ENCODE assay signal across 8 mouse cellular contexts in genomic region chr12:111907970-111908681, GRCm38 (mm10). TPM values are rescaled to one million over a fixed set of nuclear protein-coding genes. Genes with fewer than 3 reads are reported as not detected.
A peak's percentile ranks its signal among the peaks of the same experiment; 100 is the strongest.
DNase-seq lines count a peak whose midpoint lies in the region; ATAC-seq and TF ChIP-seq lines count a peak whose summit lies in the region.

Gene Ppp1r13b, minus strand, starts transcription at chr12:111908110.

- no peak for TF ChIP-seq CTCF in MEL (IDR thresholded peaks at IDR 0.05 in 2 of 3, conservative IDR thresholded peaks at IDR 0.05 in 1 of 3; ENCODE audit: control insufficient read depth in 1 of 3, insufficient read depth in 1 of 3, low read depth in 2 of 3, low read length in 3 of 3, poor library complexity in 1 of 3, severe bottlenecking in 1 of 3)
- no peak for TF ChIP-seq CTCF in cerebellum, adult 2 months (IDR thresholded peaks at IDR 0.05; ENCODE audit: borderline replicate concordance, insufficient read depth, low read depth, low read length)
- TF ChIP-seq CTCF in layer of hippocampus, adult 2 months (conservative IDR thresholded peaks at IDR 0.05) = no peak
- no peak for TF ChIP-seq CTCF in lung, adult 2 months (IDR thresholded peaks at IDR 0.05; ENCODE audit: insufficient read depth, low read length)

- TF ChIP-seq RAD21 in MEL (IDR thresholded peaks at IDR 0.05; ENCODE audit: low read depth, low read length) = no peak

- H3K9ac ChIP-seq in MEL (ENCODE audit: control insufficient read depth, low read depth, low read length, poor library complexity, severe bottlenecking) = peak within 1 kb of the TSS; percentile 72
- peak within 1 kb of the TSS; percentile 86 for H3K9ac ChIP-seq in neural tube, embryonic 15.5 days (replicated peaks)

- peak; percentile 91 for DNase-seq in MEL (ENCODE audit: low read depth, low spot score)
- DNase-seq in cerebellum, adult 2 months = peak; percentile 94 to 95
- peak; percentile 89 for DNase-seq in forelimb bud, embryonic 11.5 days (ENCODE audit: low read depth, low spot score)
- peak; percentile 93 for DNase-seq in heart, postnatal 4 days
- peak; percentile 87 for DNase-seq in layer of hippocampus, adult 2 months (ENCODE audit: low spot score in 2 of 2)
- DNase-seq in lung, adult 2 months = peak; percentile 86
- peak; percentile 96 for DNase-seq in testis, postnatal 10 days (ENCODE audit: low spot score)

- H3K27ac ChIP-seq in MEL (ENCODE audit: control insufficient read depth, low read depth, low read length) = peak within 1 kb of the TSS; percentile 70
- peak within 1 kb of the TSS; percentile 82 for H3K27ac ChIP-seq in cerebellum, adult 2 months (ENCODE audit: insufficient read depth, low read length)
- peak within 1 kb of the TSS; percentile 96 for H3K27ac ChIP-seq in layer of hippocampus, adult 2 months
- H3K27ac ChIP-seq in neural tube, embryonic 15.5 days (replicated peaks) = peak within 1 kb of the TSS; percentile 97

- H3K4me2 ChIP-seq in neural tube, embryonic 15.5 days = peak within 1 kb of the TSS; percentile 70

- H3K4me3 ChIP-seq in MEL (ENCODE audit: control insufficient read depth in 1 of 2, insufficient read depth in 1 of 2, low read depth in 2 of 2, low read length in 2 of 2) = peak within 1 kb of the TSS; percentile 66 to 90
- peak within 1 kb of the TSS; percentile 98 for H3K4me3 ChIP-seq in cerebellum, adult 2 months (replicated peaks; ENCODE audit: insufficient read depth, low read depth, low read length)
- peak within 1 kb of the TSS; percentile 87 for H3K4me3 ChIP-seq in layer of hippocampus, adult 2 months
- H3K4me3 ChIP-seq in lung, adult 2 months (replicated peaks; ENCODE audit: extremely low read depth, low read depth, low read length) = peak within 1 kb of the TSS; percentile 71
- peak within 1 kb of the TSS; percentile 72 for H3K4me3 ChIP-seq in neural tube, embryonic 15.5 days (replicated peaks)

- peaks cover 0 to 14% of the 10 kb centered on the region in 2 experiments; a peak in 2 of 4 replicates for H3K4me1 ChIP-seq in MEL (ENCODE audit: control insufficient read depth in 1 of 2, insufficient read depth in 2 of 2, low read length in 2 of 2)
- H3K4me1 ChIP-seq in cerebellum, adult 2 months (ENCODE audit: control insufficient read depth, insufficient read depth, low read length) = peaks cover 2% of the 10 kb centered on the region; the same call in 1 of the 2 replicates
- H3K4me1 ChIP-seq in lung, adult 2 months (ENCODE audit: control insufficient read depth, insufficient read depth, low read length) = peaks cover 7% of the 10 kb centered on the region
- H3K4me1 ChIP-seq in neural tube, embryonic 15.5 days = peaks cover 14% of the 10 kb centered on the region

- peak in 1 of 2 experiments; percentile 44; a peak in 1 of 4 replicates for TF ChIP-seq POLR2A in MEL (IDR thresholded peaks at IDR 0.05; ENCODE audit: control insufficient read depth in 1 of 2, insufficient read depth in 1 of 2, low read depth in 1 of 2, low read length in 2 of 2, poor library complexity in 1 of 2)
- TF ChIP-seq POLR2A in cerebellum, adult 2 months (IDR thresholded peaks at IDR 0.05; ENCODE audit: borderline replicate concordance, insufficient read depth, low read length) = peak; percentile 74
- peak; percentile 63; the same call in 1 of the 2 replicates for TF ChIP-seq POLR2A in lung, adult 2 months (IDR thresholded peaks at IDR 0.05; ENCODE audit: borderline replicate concordance, extremely low read depth, low read depth, low read length)

- no peaks in the 10 kb centered on the region for H3K9me3 ChIP-seq in MEL (replicated peaks; ENCODE audit: insufficient read depth, low read length)
- no peaks in the 10 kb centered on the region for H3K9me3 ChIP-seq in neural tube, embryonic 15.5 days (replicated peaks)

- peaks cover 10 to 16% of the 10 kb centered on the region in 2 experiments for H3K27me3 ChIP-seq in MEL (ENCODE audit: control insufficient read depth in 1 of 2, insufficient read depth in 2 of 2, low read length in 2 of 2)
- H3K27me3 ChIP-seq in cerebellum, adult 2 months (ENCODE audit: control insufficient read depth, insufficient read depth, low read length) = no peaks in the 10 kb centered on the region
- peaks cover 11% of the 10 kb centered on the region for H3K27me3 ChIP-seq in neural tube, embryonic 15.5 days (replicated peaks)

- WGBS in cerebellum, adult 2 months = 1% methylated on average over 78 of the region's 80 CpGs
- 1% methylated on average over 77 of the region's 80 CpGs for WGBS in lung, adult 2 months
- under 1% methylated on average over 64 of the region's 80 CpGs for whole genome bisulfite sequencing in neural tube, embryonic 15.5 days

- H3K79me2 ChIP-seq in MEL (ENCODE audit: control insufficient read depth, insufficient read depth, low read length, poor library complexity) = no peaks in the 10 kb centered on the region; the same call in 1 of the 2 replicates

- ATAC-seq in neural tube, embryonic 15.5 days (ENCODE audit: low FRiP score) = peak; percentile 97

- TF ChIP-seq EP300 in MEL (IDR thresholded peaks at IDR 0.05; ENCODE audit: low read depth in 1 of 2, low read length in 2 of 2) = peak in 1 of 2 experiments; percentile 5; a peak in 1 of 4 replicates

- H3K36me3 ChIP-seq in MEL (ENCODE audit: control insufficient read depth in 1 of 2, insufficient read depth in 2 of 2, low read length in 2 of 2) = peaks cover 0 to 13% of the 10 kb centered on the region in 2 experiments; a peak in 2 of 4 replicates
- no peaks in the 10 kb centered on the region for H3K36me3 ChIP-seq in neural tube, embryonic 15.5 days

TF ChIP-seq in MEL, 35 proteins besides CTCF, POLR2A, EP300 and RAD21 (continues in another document):
- no peak for TF ChIP-seq USF2 (IDR thresholded peaks at IDR 0.05; ENCODE audit: borderline replicate concordance in 1 of 2, insufficient read depth in 1 of 2, low read depth in 1 of 2, low read length in 2 of 2)
- TF ChIP-seq MYC (IDR thresholded peaks at IDR 0.05; ENCODE audit: low read depth, low read length) = no peak
- no peak for TF ChIP-seq CHD2 (IDR thresholded peaks at IDR 0.05; ENCODE audit: low read length)
- no peak for TF ChIP-seq MAX (IDR thresholded peaks at IDR 0.05; ENCODE audit: low read length)
- TF ChIP-seq E2F4 (IDR thresholded peaks at IDR 0.05; ENCODE audit: borderline replicate concordance, low read depth, low read length) = no peak
- no peak for TF ChIP-seq ZKSCAN1 (IDR thresholded peaks at IDR 0.05; ENCODE audit: low read depth, low read length)
- TF ChIP-seq MEF2A (IDR thresholded peaks at IDR 0.05; ENCODE audit: extremely low read depth, insufficient replicate concordance, low read depth, low read length, poor library complexity, severe bottlenecking) = no peak
- TF ChIP-seq GABPA (IDR thresholded peaks at IDR 0.05; ENCODE audit: low read depth, low read length) = no peak
- TF ChIP-seq ELF1 (IDR thresholded peaks at IDR 0.05; ENCODE audit: low read depth, low read length) = no peak
- no peak for TF ChIP-seq MYB (IDR thresholded peaks at IDR 0.05; ENCODE audit: low read depth, low read length)
- no peak for TF ChIP-seq KAT2A (conservative IDR thresholded peaks at IDR 0.05; ENCODE audit: low read depth, low read length)
- TF ChIP-seq ETS1 (IDR thresholded peaks at IDR 0.05; ENCODE audit: low read depth, low read length) = 0 out of 2 replicates have a peak, but pooled peaks have one; percentile 3
- TF ChIP-seq POLR2AphosphoS5 (IDR thresholded peaks at IDR 0.05; ENCODE audit: borderline replicate concordance, low read depth, low read length) = no peak
- TF ChIP-seq ZNF384 (IDR thresholded peaks at IDR 0.05; ENCODE audit: low read depth, low read length) = no peak
- TF ChIP-seq TBP (IDR thresholded peaks at IDR 0.05; ENCODE audit: low read depth, low read length) = no peak
- TF ChIP-seq TCF12 (IDR thresholded peaks at IDR 0.05; ENCODE audit: low read depth, low read length) = no peak
- no peak for TF ChIP-seq GATA1 (IDR thresholded peaks at IDR 0.05; ENCODE audit: low read depth, low read length)
- TF ChIP-seq TAL1 (IDR thresholded peaks at IDR 0.05; ENCODE audit: low read length) = peak; percentile 86
- no peak for TF ChIP-seq SMC3 (IDR thresholded peaks at IDR 0.05; ENCODE audit: low read depth, low read length)
- peak; percentile 59 for TF ChIP-seq NRF1 (IDR thresholded peaks at IDR 0.05; ENCODE audit: insufficient read depth, low read depth, low read length, poor library complexity, severe bottlenecking)
- TF ChIP-seq HCFC1 (IDR thresholded peaks at IDR 0.05; ENCODE audit: low read depth, low read length) = no peak; the same call in 1 of the 2 replicates
- TF ChIP-seq POLR2AphosphoS2 (IDR thresholded peaks at IDR 0.05; ENCODE audit: low read length) = no peak
- TF ChIP-seq ZC3H11A (IDR thresholded peaks at IDR 0.05; ENCODE audit: low read depth, low read length) = no peak
- no peak for TF ChIP-seq JUND (IDR thresholded peaks at IDR 0.05; ENCODE audit: low read depth, low read length)
- TF ChIP-seq CHD1 (IDR thresholded peaks at IDR 0.05; ENCODE audit: low read depth, low read length) = no peak
- TF ChIP-seq NELFE (IDR thresholded peaks at IDR 0.05; ENCODE audit: low read depth, low read length) = peak; percentile 35
- TF ChIP-seq MAFK (IDR thresholded peaks at IDR 0.05; ENCODE audit: borderline replicate concordance, low read depth, low read length) = no peak
- peak; percentile 42; the same call in 1 of the 2 replicates for TF ChIP-seq MXI1 (IDR thresholded peaks at IDR 0.05; ENCODE audit: low read depth, low read length)
- peak; percentile 20; the same call in 1 of the 2 replicates for TF ChIP-seq USF1 (IDR thresholded peaks at IDR 0.05; ENCODE audit: low read depth, low read length)
- TF ChIP-seq ZMIZ1 (IDR thresholded peaks at IDR 0.05; ENCODE audit: low read depth, low read length) = no peak
- no peak for TF ChIP-seq RCOR1 (IDR thresholded peaks at IDR 0.05; ENCODE audit: low read depth, low read length)
- TF ChIP-seq SIN3A (IDR thresholded peaks at IDR 0.05; ENCODE audit: low read length) = no peak; the same call in 1 of the 2 replicates
- TF ChIP-seq UBTF (IDR thresholded peaks at IDR 0.05; ENCODE audit: borderline replicate concordance, insufficient read depth, low read depth, low read length) = no peak
- 0 out of 2 replicates have a peak, but pooled peaks have one; percentile 69 for TF ChIP-seq MAZ (IDR thresholded peaks at IDR 0.05; ENCODE audit: low read depth, low read length)

RNA-seq across cellular contexts. Expression of gene Ppp1r13b, which starts in this region (rescaled TPM):
- total RNA-seq in MEL (2012; rRNA removed) = 1.5 and 2.0 TPM in 2 replicates
- 1 to 10 TPM in 1 of 2 experiments, not detected in 1; 8.7 TPM for polyA plus RNA-seq in MEL (2012; ENCODE audit: insufficient read depth in 1 of 2, insufficient read length in 2 of 2, low read depth in 1 of 2, low replicate concordance in 2 of 2, missing spikeins in 1 of 2)
- polyA plus RNA-seq in cerebellum, adult 2 months (2012; rRNA removed) = 37.8 and 38.4 TPM in 2 replicates
- total RNA-seq in heart, postnatal 4 days (2021) = 10 to 100 TPM; 24.8 to 25.7 TPM
- total RNA-seq in layer of hippocampus, adult 2 months (2021) = 100 to 1,000 TPM; 101 to 106 TPM
- polyA plus RNA-seq in lung, adult 2 months (2012; rRNA removed) = 32.0 and 34.1 TPM in 2 replicates
- polyA plus RNA-seq in neural tube, embryonic 15.5 days (2015; fragmentation: Nextera tagmentation; extraction: Ambion mirVana) = 32.1 and 33.5 TPM in 2 replicates

Comparison
In these comparisons a context has a peak if more than half of its experiments do, and no peak if none do; other contexts are left out.
1. Peak in every context shown above with its lines: DNase-seq, ATAC-seq, H3K4me3 ChIP-seq and H3K27ac ChIP-seq.